Mouse (Mus musculus) subcutaneous adipose tissue, adult 2 months (tissue): ENCODE measurements around the gene Rnf111. TPM values are rescaled to one million over a fixed set of nuclear protein-coding genes. Genes with fewer than 3 reads are reported as not detected.

Source experiments
- polyA plus RNA-seq: library from polyadenylated mRNA; depleted of rRNA; stranded (reverse); fragments of >200 nt; gene quantifications from 2 replicates; pipeline ENCODE4 v1.2.3, GENCODE M21; 2012; ENCODE audit warnings: low replicate concordance; rRNA removed

Gene Rnf111
- 35.8 and 41.8 TPM in 2 replicates for polyA plus RNA-seq

GRCm38 (mm10) chr9:70503626-70504041 is at the start of gene Rnf111:
TSS of gene Rnf111 (minus strand) at chr9:70503725.

GRCm38 (mm10) chr9:70542305-70543041 is 38.9 kb upstream of the Rnf111 start, which contains the start of gene Sltm:
TSS of gene Sltm (plus strand) at chr9:70542754.

GRCm38 (mm10) chr9:70421257-70422056 is 82.1 kb downstream of the Rnf111 start, which contains the start of gene Ccnb2:
TSS of gene Ccnb2 (minus strand) at chr9:70421547.

Other genes starting within 250 kb of the Rnf111 start
- 2.1 and 14.1 TPM in 2 replicates for gene Ccnb2, start 82.2 kb downstream of the Rnf111 start, polyA plus RNA-seq
- 6.9 and 11.0 TPM in 2 replicates for gene Sltm, start 39.0 kb upstream of the Rnf111 start, polyA plus RNA-seq
- gene Gm10642, start 152.5 kb upstream of the Rnf111 start, polyA plus RNA-seq: 1.6 and 2.9 TPM in 2 replicates
- 7.2 and 9.8 TPM in 2 replicates for gene Mindy2, start 153.4 kb upstream of the Rnf111 start, polyA plus RNA-seq
- 15.3 and 33.6 TPM in 2 replicates for gene Adam10, start 175.3 kb upstream of the Rnf111 start, polyA plus RNA-seq